Mouse (Mus musculus) embryonic facial prominence, embryonic 15.5 days (tissue): Measurements from ENCODE around the gene Vps8. TPM values are rescaled to one million over a fixed set of nuclear protein-coding genes. Genes with fewer than 3 reads are reported as not detected.

Experiments
- ATAC-seq: fragments of 200-750 bp; cut with Nextera tagmentation; 2 replicates; pipeline ENCODE4 v1.8.0; 2017; ENCODE audit warnings: low read depth, moderate TSS enrichment; ENCODE audit not compliant: insufficient number of reproducible peaks, low FRiP score, low TSS enrichment
- H3K27ac ChIP-seq: fragments of 300-500 bp; sonication (generic); replicated peaks from 2 replicates; pipeline ENCODE4 v1.5.1; 2015; ENCODE audit warnings: mild to moderate bottlenecking, inconsistent platforms
- H3K27me3 ChIP-seq: fragments of 300-500 bp; sonication (generic); 2 replicates; pipeline ENCODE4 v1.6.1; 2015; ENCODE audit warnings: inconsistent platforms
- H3K36me3 ChIP-seq: fragments of 300-500 bp; sonication (generic); 2 replicates; pipeline ENCODE4 v1.6.1; 2015; ENCODE audit warnings: mild to moderate bottlenecking, inconsistent platforms
- H3K4me1 ChIP-seq: fragments of 300-500 bp; sonication (generic); 2 replicates; pipeline ENCODE4 v1.6.1; 2015; ENCODE audit warnings: inconsistent platforms
- H3K4me2 ChIP-seq: fragments of 300-500 bp; sonication (generic); replicated peaks from 2 replicates; pipeline ENCODE4 v1.6.1; 2015; ENCODE audit warnings: mild to moderate bottlenecking, inconsistent platforms
- H3K4me3 ChIP-seq: fragments of 300-500 bp; sonication (generic); replicated peaks from 2 replicates; pipeline ENCODE4 v1.5.1; 2015; ENCODE audit warnings: mild to moderate bottlenecking, inconsistent platforms
- H3K9ac ChIP-seq: fragments of 300-500 bp; sonication (generic); 2 replicates; pipeline ENCODE4 v1.6.1; 2015; ENCODE audit warnings: inconsistent platforms
- H3K9me3 ChIP-seq: fragments of 300-500 bp; sonication (generic); replicated peaks from 2 replicates; pipeline ENCODE4 v1.6.1; 2016; ENCODE audit warnings: inconsistent platforms
- whole genome bisulfite sequencing: fragments of 180-500 bp; shearing (Covaris S2); methylation state at CpG from one replicate; pipeline ENCODE4 v1.1.7; 2015; 5-methylcytosine and 5-hydroxymethylcytosine counted together
- polyA plus RNA-seq: library from polyadenylated mRNA; unstranded; fragments of >200 nt; fragmentation: Nextera tagmentation; extraction: Ambion mirVana; gene quantifications from 2 replicates; pipeline ENCODE4 v1.2.1, GENCODE M21; 2015

Gene Vps8
- polyA plus RNA-seq, 1 experiment from 2014 or later, result 15.7 TPM

GRCm38 (mm10) chr16:21550453-21550852 lies 127.5 kb downstream of the Vps8 start:
- Histone ChIP-seq H3K9me3 (no peaks in the 10 kb centered on the region), H3K36me3 (no peaks in the 10 kb centered on the region; the same call in 1 of the 2 replicates), H3K4me1 (no peaks in the 10 kb centered on the region), H3K27ac (no peak overlapping the region), H3K9ac (no peak overlapping the region), H3K4me3 (no peak overlapping the region), H3K27me3 (no peaks in the 10 kb centered on the region), H3K4me2 (no peak overlapping the region)
- 59% methylated on average over 7 of the region's 7 CpGs for WGBS
- ATAC-seq, result no peak

GRCm38 (mm10) chr16:21553506-21553905 lies 130.6 kb downstream of the Vps8 start:
- no peaks in the 10 kb centered on the region for H3K27me3 ChIP-seq
- no peak overlapping the region for H3K4me2 ChIP-seq
- H3K36me3 ChIP-seq, result no peaks in the 10 kb centered on the region; the same call in 1 of the 2 replicates
- H3K27ac ChIP-seq, result no peak overlapping the region
- ATAC-seq, result no peak
- no peaks in the 10 kb centered on the region for H3K4me1 ChIP-seq
- WGBS, result 82% methylated on average over 3 of the region's 3 CpGs
- no peaks in the 10 kb centered on the region for H3K9me3 ChIP-seq
- H3K4me3 ChIP-seq, result no peak overlapping the region
- H3K9ac ChIP-seq, result no peak overlapping the region

GRCm38 (mm10) chr16:21562625-21563300 lies 139.8 kb downstream of the Vps8 start:
- no peak overlapping the region for H3K27ac ChIP-seq
- H3K9me3 ChIP-seq, result no peaks in the 10 kb centered on the region
- no peaks in the 10 kb centered on the region for H3K4me1 ChIP-seq
- no peaks in the 10 kb centered on the region for H3K36me3 ChIP-seq
- H3K4me2 ChIP-seq, result no peak overlapping the region
- H3K27me3 ChIP-seq, result no peaks in the 10 kb centered on the region
- ATAC-seq, result no peak
- WGBS, result 71% methylated on average over 3 of the region's 3 CpGs
- H3K9ac ChIP-seq, result no peak overlapping the region
- no peak overlapping the region for H3K4me3 ChIP-seq

GRCm38 (mm10) chr16:21563322-21563721 lies 140.4 kb downstream of the Vps8 start:
- no peaks in the 10 kb centered on the region for H3K4me1 ChIP-seq
- no peaks in the 10 kb centered on the region for H3K36me3 ChIP-seq
- no peak overlapping the region for H3K4me2 ChIP-seq
- no peak overlapping the region for H3K9ac ChIP-seq
- no peak for ATAC-seq
- H3K4me3 ChIP-seq, result no peak overlapping the region
- 40% methylated on average over 6 of the region's 6 CpGs for WGBS
- no peaks in the 10 kb centered on the region for H3K9me3 ChIP-seq
- H3K27ac ChIP-seq, result no peak overlapping the region
- no peaks in the 10 kb centered on the region for H3K27me3 ChIP-seq

GRCm38 (mm10) chr16:21567093-21567492 lies 144.2 kb downstream of the Vps8 start:
- H3K4me3 ChIP-seq, result no peak overlapping the region
- WGBS, result 92% methylated on average over 5 of the region's 5 CpGs
- H3K27ac ChIP-seq, result no peak overlapping the region
- no peaks in the 10 kb centered on the region for H3K27me3 ChIP-seq
- H3K36me3 ChIP-seq, result no peaks in the 10 kb centered on the region
- no peaks in the 10 kb centered on the region for H3K4me1 ChIP-seq
- no peaks in the 10 kb centered on the region for H3K9me3 ChIP-seq
- H3K9ac ChIP-seq, result no peak overlapping the region
- ATAC-seq, result no peak
- H3K4me2 ChIP-seq, result no peak overlapping the region

GRCm38 (mm10) chr16:21569952-21570351 lies 147.0 kb downstream of the Vps8 start:
- H3K27me3 ChIP-seq, result no peaks in the 10 kb centered on the region
- no peak for ATAC-seq
- no peak overlapping the region for H3K4me3 ChIP-seq
- H3K36me3 ChIP-seq, result no peaks in the 10 kb centered on the region
- no peaks in the 10 kb centered on the region for H3K4me1 ChIP-seq
- no peaks in the 10 kb centered on the region for H3K9me3 ChIP-seq
- WGBS, result 84% methylated on average over 7 of the region's 7 CpGs
- H3K9ac ChIP-seq, result no peak overlapping the region
- H3K27ac ChIP-seq, result no peak overlapping the region
- no peak overlapping the region for H3K4me2 ChIP-seq

- WGBS, result 90% methylated on average over 5 of the region's 5 CpGs
Measured at GRCm38 (mm10) chr16:21570786-21571185, 147.9 kb downstream of the Vps8 start.

GRCm38 (mm10) chr16:21576000-21576420 lies 153.1 kb downstream of the Vps8 start:
- WGBS, result 43% methylated on average over 10 of the region's 10 CpGs
- no peaks in the 10 kb centered on the region for H3K27me3 ChIP-seq
- no peak overlapping the region for H3K4me3 ChIP-seq
- no peak overlapping the region for H3K9ac ChIP-seq
- H3K4me1 ChIP-seq, result no peaks in the 10 kb centered on the region
- ATAC-seq, result no peak
- no peak overlapping the region for H3K27ac ChIP-seq
- no peaks in the 10 kb centered on the region for H3K36me3 ChIP-seq
- no peaks in the 10 kb centered on the region for H3K9me3 ChIP-seq
- H3K4me2 ChIP-seq, result no peak overlapping the region

More at GRCm38 (mm10) chr16:21570786-21571185, 147.9 kb downstream of the Vps8 start:
- ATAC-seq, result no peak
- Histone ChIP-seq H3K27me3 (no peaks in the 10 kb centered on the region), H3K4me2 (no peak overlapping the region), H3K9ac (no peak overlapping the region), H3K4me3 (no peak overlapping the region), H3K27ac (no peak overlapping the region), H3K4me1 (no peaks in the 10 kb centered on the region), H3K9me3 (no peaks in the 10 kb centered on the region), H3K36me3 (no peaks in the 10 kb centered on the region)

GRCm38 (mm10) chr16:21589110-21589509 lies 166.2 kb downstream of the Vps8 start:
- H3K4me2 ChIP-seq, result no peak overlapping the region
- 86% methylated on average over 6 of the region's 6 CpGs for WGBS

GRCm38 (mm10) chr16:21590806-21591205 lies 167.9 kb downstream of the Vps8 start:
- no peak overlapping the region for H3K4me2 ChIP-seq
- 74% methylated on average over 5 of the region's 5 CpGs for WGBS

More at GRCm38 (mm10) chr16:21589110-21589509, 166.2 kb downstream of the Vps8 start:
- H3K36me3 ChIP-seq, result no peaks in the 10 kb centered on the region
- H3K4me1 ChIP-seq, result no peaks in the 10 kb centered on the region
- H3K27ac ChIP-seq, result no peak overlapping the region
- H3K4me3 ChIP-seq, result no peak overlapping the region
- no peak for ATAC-seq
- no peaks in the 10 kb centered on the region for H3K9me3 ChIP-seq
- no peak overlapping the region for H3K9ac ChIP-seq
- no peaks in the 10 kb centered on the region for H3K27me3 ChIP-seq

GRCm38 (mm10) chr16:21591511-21591910 lies 168.6 kb downstream of the Vps8 start:
- H3K36me3 ChIP-seq, result no peaks in the 10 kb centered on the region
- no peak overlapping the region for H3K4me3 ChIP-seq
- no peak overlapping the region for H3K27ac ChIP-seq
- H3K27me3 ChIP-seq, result no peaks in the 10 kb centered on the region
- no peak overlapping the region for H3K9ac ChIP-seq
- WGBS, result 86% methylated on average over 2 of the region's 2 CpGs
- no peaks in the 10 kb centered on the region for H3K9me3 ChIP-seq
- no peak overlapping the region for H3K4me2 ChIP-seq
- ATAC-seq, result no peak
- no peaks in the 10 kb centered on the region for H3K4me1 ChIP-seq

More at GRCm38 (mm10) chr16:21590806-21591205, 167.9 kb downstream of the Vps8 start:
- Histone ChIP-seq H3K4me1 (no peaks in the 10 kb centered on the region), H3K27me3 (no peaks in the 10 kb centered on the region), H3K9ac (no peak overlapping the region), H3K9me3 (no peaks in the 10 kb centered on the region), H3K4me3 (no peak overlapping the region), H3K36me3 (no peaks in the 10 kb centered on the region), H3K27ac (no peak overlapping the region)
- ATAC-seq, result no peak

GRCm38 (mm10) chr16:21595539-21595938 lies 172.6 kb downstream of the Vps8 start:
- Histone ChIP-seq H3K9me3 (no peaks in the 10 kb centered on the region), H3K27ac (no peak overlapping the region), H3K4me3 (no peak overlapping the region), H3K36me3 (no peaks in the 10 kb centered on the region), H3K9ac (no peak overlapping the region), H3K4me1 (no peaks in the 10 kb centered on the region), H3K4me2 (no peak overlapping the region), H3K27me3 (no peaks in the 10 kb centered on the region)
- 41% methylated on average over 6 of the region's 6 CpGs for WGBS
- ATAC-seq, result no peak
